Mouse (Mus musculus): ENCODE data around the gene Abca7. TPM values are rescaled to one million over a fixed set of nuclear protein-coding genes. Genes with fewer than 3 reads are reported as not detected.
A peak's percentile ranks its signal among the peaks of the same experiment; 100 is the strongest.
"Not testable (repeated sequence)": the region's sequence is repeated elsewhere in the genome, so short reads cannot be mapped to it uniquely, and the experiment has no call there.

Gene Abca7
- polyA plus RNA-seq, 1 experiment from 2014 or later = 3.2 TPM

DNA sequence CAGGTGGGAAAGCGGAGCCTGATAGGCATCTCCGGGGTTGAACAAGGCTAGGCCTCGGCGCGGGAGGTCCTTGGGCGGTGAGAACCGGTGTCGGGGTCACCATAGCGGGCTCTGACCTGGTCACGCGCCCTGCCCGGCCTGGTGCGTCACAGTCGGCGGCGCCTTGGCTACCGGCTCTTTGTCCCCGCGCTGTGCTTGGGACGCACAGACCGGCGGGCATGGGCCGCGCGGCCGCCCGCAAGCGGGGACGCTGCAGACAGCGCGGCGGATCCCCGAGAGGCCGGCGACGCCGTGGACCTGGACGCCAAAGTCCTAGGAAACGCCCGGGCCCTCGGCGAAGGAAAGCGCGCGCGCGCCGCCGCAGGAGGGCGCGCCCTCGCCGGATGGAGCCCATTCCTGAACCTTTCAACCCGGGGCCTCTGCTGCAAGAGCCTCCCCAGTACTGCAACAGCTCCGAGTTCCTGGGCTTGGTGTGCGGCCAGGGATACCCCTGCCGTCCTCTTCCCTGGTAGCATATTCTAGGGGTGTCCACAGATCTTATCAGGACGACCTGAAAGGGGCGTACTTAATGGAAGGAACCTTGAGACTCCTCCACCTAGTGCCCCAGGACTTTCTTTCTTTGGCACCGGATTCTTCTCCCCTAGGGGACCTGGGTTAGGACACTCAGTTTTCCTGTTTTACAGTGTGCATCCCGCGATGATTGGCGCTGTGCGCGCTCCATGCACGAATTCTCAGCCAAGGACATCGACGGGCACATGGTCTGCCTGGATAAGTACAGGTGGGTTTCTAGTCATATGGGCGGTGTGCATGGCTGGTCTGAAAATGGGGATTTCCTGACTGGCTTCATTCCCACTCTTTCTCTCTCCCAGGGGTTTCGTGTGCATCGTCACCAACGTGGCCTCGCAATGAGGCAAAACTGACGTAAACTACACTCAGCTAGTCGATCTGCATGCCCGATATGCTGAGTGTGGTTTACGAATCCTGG is 57.8 kb downstream of the Abca7 start:
- under 1% methylated on average over 77 of the region's 77 CpGs for WGBS
- peaks cover 35% of the 10 kb centered on the region for H3K4me1 ChIP-seq (ENCODE audit: control insufficient read depth, insufficient read depth, low read length)
- peak overlapping the region; percentile 76 for H3K4me2 ChIP-seq (ENCODE audit: low read depth, low read length)
- H3K9ac ChIP-seq (ENCODE audit: low read length) = peak overlapping the region; percentile 85
- no peaks in the 10 kb centered on the region for H3K9me3 ChIP-seq (replicated peaks; ENCODE audit: control insufficient read depth, low read length)
- peak overlapping the region; percentile 94 for H3K27ac ChIP-seq (ENCODE audit: low read length)
- H3K36me3 ChIP-seq (ENCODE audit: control insufficient read depth, insufficient read depth) = peaks cover 28% of the 10 kb centered on the region
- ATAC-seq (replicated peaks; ENCODE audit: extremely low read depth, insufficient read depth, low FRiP score) = peak; percentile 62
- no peaks in the 10 kb centered on the region for H3K27me3 ChIP-seq (ENCODE audit: control insufficient read depth, insufficient read depth, low read length)
- peak overlapping the region; percentile 65 for H3K4me3 ChIP-seq (ENCODE audit: low read length)

DNA sequence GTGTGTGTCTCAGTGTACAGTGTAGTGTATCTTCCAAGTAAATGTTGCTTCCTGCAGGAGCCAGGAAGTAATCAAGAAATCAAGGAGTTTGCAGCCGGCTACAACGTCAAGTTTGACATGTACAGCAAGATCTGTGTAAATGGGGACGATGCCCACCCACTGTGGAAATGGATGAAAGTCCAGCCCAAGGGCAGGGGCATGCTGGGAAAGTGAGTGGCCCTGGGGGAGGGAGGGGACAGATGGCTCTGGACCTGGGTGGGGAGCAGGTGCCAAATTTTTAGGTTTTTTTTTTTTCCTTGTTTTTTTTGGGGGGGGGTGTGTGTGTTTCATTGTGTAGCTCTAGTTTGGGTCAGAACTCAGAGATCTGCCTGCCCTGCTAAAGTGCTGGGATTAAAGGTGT is 58.6 kb downstream of the Abca7 start:
- H3K27ac ChIP-seq (ENCODE audit: low read length) = peak overlapping the region; percentile 94; the same call in 1 of the 2 replicates
- peaks cover 35% of the 10 kb centered on the region for H3K4me1 ChIP-seq (ENCODE audit: control insufficient read depth, insufficient read depth, low read length)
- H3K4me3 ChIP-seq (ENCODE audit: low read length) = peak overlapping the region; percentile 65
- H3K4me2 ChIP-seq (ENCODE audit: low read depth, low read length) = peak overlapping the region; percentile 76
- H3K9me3 ChIP-seq (replicated peaks; ENCODE audit: control insufficient read depth, low read length); H3K27me3 ChIP-seq (ENCODE audit: control insufficient read depth, insufficient read depth, low read length); ATAC-seq (replicated peaks; ENCODE audit: extremely low read depth, insufficient read depth, low FRiP score): not testable (repeated sequence)
- H3K36me3 ChIP-seq (ENCODE audit: control insufficient read depth, insufficient read depth) = peaks cover 33% of the 10 kb centered on the region
- WGBS = 14% methylated on average over 3 of the region's 3 CpGs
- peak overlapping the region; percentile 85 for H3K9ac ChIP-seq (ENCODE audit: low read length)

DNA sequence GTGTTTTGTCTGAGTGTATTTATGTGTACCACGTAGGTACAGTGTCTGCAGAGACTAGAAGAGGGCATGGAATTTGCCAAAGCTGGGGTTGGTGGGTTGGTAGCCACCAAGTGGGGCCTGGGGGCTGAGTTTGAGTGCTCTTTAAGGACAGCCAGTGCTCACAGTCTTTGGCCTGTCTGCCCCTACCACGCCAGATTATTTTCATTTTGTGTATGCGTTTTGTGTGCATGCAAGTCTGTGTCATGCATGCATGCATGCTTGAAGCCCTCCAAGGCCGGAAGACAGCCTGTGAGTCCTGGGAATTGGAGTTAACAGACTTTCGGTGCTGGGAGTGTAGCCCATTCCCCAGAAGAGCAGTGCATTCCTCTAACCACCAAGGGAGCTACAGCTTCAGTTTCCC is 59.1 kb downstream of the Abca7 start:
- Histone ChIP-seq H3K9ac (ENCODE audit: low read length) (peak overlapping the region; percentile 0; the same call in 1 of the 2 replicates), H3K36me3 (ENCODE audit: control insufficient read depth, insufficient read depth) (peaks cover 37% of the 10 kb centered on the region), H3K9me3 (replicated peaks; ENCODE audit: control insufficient read depth, low read length) (no peaks in the 10 kb centered on the region), H3K4me1 (ENCODE audit: control insufficient read depth, insufficient read depth, low read length) (peaks cover 35% of the 10 kb centered on the region), H3K27me3 (ENCODE audit: control insufficient read depth, insufficient read depth, low read length) (no peaks in the 10 kb centered on the region), H3K4me2 (ENCODE audit: low read depth, low read length) (peak overlapping the region; percentile 76), H3K27ac (ENCODE audit: low read length) (no peak overlapping the region), H3K4me3 (ENCODE audit: low read length) (peak overlapping the region; percentile 65; the same call in 1 of the 2 replicates)
- ATAC-seq (replicated peaks; ENCODE audit: extremely low read depth, insufficient read depth, low FRiP score) = no peak
- 69% methylated on average over 5 of the region's 5 CpGs for WGBS

DNA sequence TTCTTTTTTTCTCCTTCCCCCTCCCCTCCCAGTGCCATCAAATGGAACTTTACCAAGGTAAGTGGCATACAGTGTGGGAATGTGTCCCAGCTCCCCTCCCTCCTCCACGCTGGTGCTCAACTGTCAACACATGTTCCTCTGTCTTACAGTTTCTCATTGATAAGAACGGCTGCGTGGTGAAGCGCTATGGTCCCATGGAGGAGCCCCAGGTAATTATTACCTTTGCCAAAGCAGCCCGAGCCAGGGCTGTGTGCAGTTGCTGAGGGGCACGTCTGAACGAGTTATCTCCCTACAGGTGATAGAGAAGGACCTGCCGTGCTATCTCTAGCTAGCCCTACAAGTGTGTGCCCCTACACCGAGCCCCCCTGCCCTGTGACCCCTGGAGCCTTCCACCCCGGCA is 59.6 kb downstream of the Abca7 start:
- peaks cover 32% of the 10 kb centered on the region for H3K4me1 ChIP-seq (ENCODE audit: control insufficient read depth, insufficient read depth, low read length)
- 51% methylated on average over 9 of the region's 10 CpGs for WGBS
- H3K9me3 ChIP-seq (replicated peaks; ENCODE audit: control insufficient read depth, low read length) = no peaks in the 10 kb centered on the region
- H3K27me3 ChIP-seq (ENCODE audit: control insufficient read depth, insufficient read depth, low read length) = no peaks in the 10 kb centered on the region
- no peak overlapping the region for H3K27ac ChIP-seq (ENCODE audit: low read length)
- no peak overlapping the region for H3K4me3 ChIP-seq (ENCODE audit: low read length)
- H3K36me3 ChIP-seq (ENCODE audit: control insufficient read depth, insufficient read depth) = peaks cover 38% of the 10 kb centered on the region
- H3K9ac ChIP-seq (ENCODE audit: low read length) = 0 out of 2 replicates have a peak overlapping the region, but pooled peaks have one; percentile 0
- no peak for ATAC-seq (replicated peaks; ENCODE audit: extremely low read depth, insufficient read depth, low FRiP score)
- peak overlapping the region; percentile 76; the same call in 1 of the 2 replicates for H3K4me2 ChIP-seq (ENCODE audit: low read depth, low read length)

DNA sequence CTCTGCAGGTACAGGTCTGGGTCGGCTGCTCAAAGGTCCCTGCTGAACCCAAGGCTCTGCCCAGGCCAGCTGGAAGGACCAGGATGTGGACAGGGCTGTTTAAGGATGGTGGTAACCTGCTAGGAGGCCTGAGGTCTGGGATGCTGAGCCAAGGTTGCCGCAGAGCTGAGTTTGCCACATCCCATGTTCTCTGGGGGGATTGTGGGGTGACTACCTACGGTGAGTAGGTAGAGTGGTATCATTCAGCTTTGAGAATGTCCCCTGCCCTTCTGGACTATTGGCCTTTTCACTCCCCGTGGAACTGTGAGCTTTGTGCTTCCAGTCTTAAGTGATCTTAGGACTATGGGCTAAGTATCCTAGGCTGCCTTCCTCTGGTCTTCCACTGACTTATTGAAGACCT is 60.2 kb downstream of the Abca7 start:
- Histone ChIP-seq H3K9ac (ENCODE audit: low read length) (no peak overlapping the region), H3K4me3 (ENCODE audit: low read length) (no peak overlapping the region), H3K27ac (ENCODE audit: low read length) (no peak overlapping the region), H3K9me3 (replicated peaks; ENCODE audit: control insufficient read depth, low read length) (no peaks in the 10 kb centered on the region), H3K27me3 (ENCODE audit: control insufficient read depth, insufficient read depth, low read length) (no peaks in the 10 kb centered on the region), H3K4me1 (ENCODE audit: control insufficient read depth, insufficient read depth, low read length) (peaks cover 26% of the 10 kb centered on the region), H3K4me2 (ENCODE audit: low read depth, low read length) (no peak overlapping the region), H3K36me3 (ENCODE audit: control insufficient read depth, insufficient read depth) (peaks cover 38% of the 10 kb centered on the region)
- 82% methylated on average over 4 of the region's 4 CpGs for WGBS
- no peak for ATAC-seq (replicated peaks; ENCODE audit: extremely low read depth, insufficient read depth, low FRiP score)

DNA sequence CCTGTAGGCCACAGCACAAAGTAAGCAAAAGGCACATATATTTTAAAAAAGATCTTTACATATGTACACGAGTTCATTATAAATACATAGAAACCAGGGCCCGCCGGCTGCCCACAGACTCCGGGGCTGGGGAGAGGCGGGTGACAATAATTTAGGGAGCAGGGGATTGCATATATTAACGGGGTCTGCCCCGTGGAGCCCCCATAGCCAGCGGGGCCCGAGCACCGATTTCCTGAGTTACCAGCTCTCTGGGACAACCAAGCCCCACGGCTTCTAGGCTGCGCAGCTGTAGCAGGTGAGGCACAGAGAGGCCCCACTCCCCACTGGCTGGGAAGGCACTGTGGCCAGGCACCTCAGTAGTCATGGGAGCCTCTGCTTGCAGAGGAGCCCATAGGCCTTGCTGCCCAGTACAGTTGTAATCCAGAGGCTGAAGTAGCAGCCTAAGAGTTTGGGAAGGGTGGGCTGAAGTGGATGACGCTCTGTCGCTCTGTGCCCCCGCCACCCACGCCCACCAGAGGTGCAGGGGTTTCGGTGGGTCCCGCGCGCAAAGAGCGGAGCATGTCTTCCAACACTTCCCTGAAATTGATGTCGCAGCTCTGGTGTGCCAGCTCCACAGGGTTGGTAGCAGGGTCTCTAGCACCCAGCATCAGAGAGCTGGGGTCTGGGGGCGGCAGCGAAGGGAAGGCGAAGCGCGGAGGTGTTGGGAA is 60.8 kb downstream of the Abca7 start:
- H3K4me1 ChIP-seq (ENCODE audit: control insufficient read depth, insufficient read depth, low read length) = peaks cover 20% of the 10 kb centered on the region
- no peak overlapping the region for H3K4me2 ChIP-seq (ENCODE audit: low read depth, low read length)
- no peak overlapping the region for H3K9ac ChIP-seq (ENCODE audit: low read length)
- no peak for ATAC-seq (replicated peaks; ENCODE audit: extremely low read depth, insufficient read depth, low FRiP score)
- H3K4me3 ChIP-seq (ENCODE audit: low read length) = no peak overlapping the region
- H3K36me3 ChIP-seq (ENCODE audit: control insufficient read depth, insufficient read depth) = peaks cover 40% of the 10 kb centered on the region
- no peak overlapping the region for H3K27ac ChIP-seq (ENCODE audit: low read length)
- H3K9me3 ChIP-seq (replicated peaks; ENCODE audit: control insufficient read depth, low read length) = no peaks in the 10 kb centered on the region
- H3K27me3 ChIP-seq (ENCODE audit: control insufficient read depth, insufficient read depth, low read length) = no peaks in the 10 kb centered on the region
- WGBS = 89% methylated on average over 27 of the region's 27 CpGs

DNA sequence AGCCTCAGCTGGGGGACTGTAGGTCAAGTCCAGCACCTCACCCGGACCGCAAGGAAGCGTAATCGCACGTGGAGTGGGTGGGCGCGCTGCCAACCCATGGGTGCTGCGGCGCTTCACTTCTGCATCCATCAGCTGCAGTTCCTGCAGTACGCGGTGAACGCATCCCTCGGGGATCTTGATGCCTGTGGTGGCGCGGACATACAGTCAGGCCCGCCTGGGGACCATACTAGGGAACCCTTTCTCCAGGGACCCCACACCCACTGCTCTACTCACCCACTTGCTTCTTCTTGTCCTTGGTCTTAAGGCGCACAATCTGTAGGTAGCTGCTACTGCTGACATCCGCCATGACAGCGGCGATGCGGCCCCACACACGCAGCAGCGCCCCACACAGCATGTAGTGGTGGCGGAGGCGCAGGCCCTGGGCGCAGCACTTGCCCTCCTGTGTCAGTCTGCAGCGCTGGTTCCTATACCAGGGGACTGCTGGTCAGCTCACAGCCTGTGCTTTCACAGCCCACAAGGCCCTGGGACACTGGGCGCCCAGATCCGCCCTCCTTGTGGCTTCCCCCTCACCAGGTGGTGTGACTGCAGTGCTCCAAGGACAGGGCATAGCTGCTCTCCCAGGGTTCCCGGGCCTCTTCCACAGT is 61.5 kb downstream of the Abca7 start:
- H3K36me3 ChIP-seq (ENCODE audit: control insufficient read depth, insufficient read depth) = peaks cover 46% of the 10 kb centered on the region
- WGBS = 69% methylated on average over 30 of the region's 30 CpGs

DNA sequence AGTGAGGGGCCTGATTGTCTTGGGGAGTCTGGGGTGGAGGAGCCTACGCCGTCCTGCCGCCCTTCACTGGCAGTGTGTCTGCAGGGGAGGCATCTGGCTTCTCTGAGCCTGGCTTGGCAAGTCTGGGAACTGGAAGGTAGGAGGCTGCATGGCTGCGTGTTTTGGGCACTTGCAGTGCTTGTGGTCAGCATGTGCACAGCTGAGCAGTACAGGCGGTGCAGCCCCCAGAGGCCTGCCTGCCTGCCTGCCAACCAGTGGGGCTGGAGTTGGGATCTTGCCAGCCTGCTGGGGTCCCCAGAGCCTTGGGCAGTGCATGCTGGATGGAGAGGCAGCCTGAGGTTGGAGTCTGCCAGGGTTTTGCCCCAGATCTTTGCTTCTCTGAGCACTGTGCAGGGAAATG is 66.8 kb downstream of the Abca7 start:
- WGBS = 87% methylated on average over 5 of the region's 5 CpGs
- Histone ChIP-seq H3K4me2 (ENCODE audit: low read depth, low read length) (no peak overlapping the region), H3K36me3 (ENCODE audit: control insufficient read depth, insufficient read depth) (peaks cover 26% of the 10 kb centered on the region), H3K27ac (ENCODE audit: low read length) (no peak overlapping the region), H3K4me1 (ENCODE audit: control insufficient read depth, insufficient read depth, low read length) (no peaks in the 10 kb centered on the region), H3K4me3 (ENCODE audit: low read length) (no peak overlapping the region), H3K9me3 (replicated peaks; ENCODE audit: control insufficient read depth, low read length) (no peaks in the 10 kb centered on the region), H3K9ac (ENCODE audit: low read length) (no peak overlapping the region), H3K27me3 (ENCODE audit: control insufficient read depth, insufficient read depth, low read length) (no peaks in the 10 kb centered on the region)
- ATAC-seq (replicated peaks; ENCODE audit: extremely low read depth, insufficient read depth, low FRiP score) = no peak

More for the DNA sequence above, 61.5 kb downstream of the Abca7 start:
- Histone ChIP-seq H3K9me3 (replicated peaks; ENCODE audit: control insufficient read depth, low read length) (no peaks in the 10 kb centered on the region), H3K4me1 (ENCODE audit: control insufficient read depth, insufficient read depth, low read length) (peaks cover 14% of the 10 kb centered on the region), H3K27ac (ENCODE audit: low read length) (no peak overlapping the region), H3K4me2 (ENCODE audit: low read depth, low read length) (no peak overlapping the region), H3K9ac (ENCODE audit: low read length) (no peak overlapping the region), H3K4me3 (ENCODE audit: low read length) (no peak overlapping the region), H3K27me3 (ENCODE audit: control insufficient read depth, insufficient read depth, low read length) (no peaks in the 10 kb centered on the region)
- ATAC-seq (replicated peaks; ENCODE audit: extremely low read depth, insufficient read depth, low FRiP score) = no peak

Data from heart, embryonic 16.5 days (tissue).